Mouse (Mus musculus): ENCODE measurements at regions not wholly inside any gene's neighbourhood (a gene's known extent, or its start where the extent isn't known, plus 50 kb on each side); places are given as distances from the start of the nearest gene placed in this dataset.
"Not testable (repeated sequence)": the region's sequence is repeated elsewhere in the genome, so short reads cannot be mapped to it uniquely, and the experiment has no call there.

DNA sequence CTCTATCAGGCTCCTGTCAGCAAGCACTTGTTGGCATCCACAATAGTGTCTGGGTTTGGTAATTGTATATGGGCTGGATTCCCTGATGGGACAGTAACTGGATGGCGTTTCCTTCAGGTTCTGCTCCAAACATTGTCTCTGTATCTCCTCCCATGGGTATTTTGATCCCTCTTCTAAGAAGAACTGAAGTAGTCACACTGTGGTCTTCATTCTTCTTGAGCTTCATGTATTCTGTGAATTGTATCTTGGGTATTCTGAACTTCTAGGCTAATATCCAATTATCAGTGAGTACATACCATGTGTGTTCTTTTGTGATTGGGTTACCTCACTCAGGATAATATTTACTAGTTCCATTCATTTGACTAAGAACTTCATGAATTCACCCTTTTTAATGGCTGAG, 119.2 kb upstream of the Gm21119 start:
- not testable (repeated sequence) for DNase-seq (ENCODE audit: extremely low spot score in 1 of 2, low spot score in 1 of 2)

DNA sequence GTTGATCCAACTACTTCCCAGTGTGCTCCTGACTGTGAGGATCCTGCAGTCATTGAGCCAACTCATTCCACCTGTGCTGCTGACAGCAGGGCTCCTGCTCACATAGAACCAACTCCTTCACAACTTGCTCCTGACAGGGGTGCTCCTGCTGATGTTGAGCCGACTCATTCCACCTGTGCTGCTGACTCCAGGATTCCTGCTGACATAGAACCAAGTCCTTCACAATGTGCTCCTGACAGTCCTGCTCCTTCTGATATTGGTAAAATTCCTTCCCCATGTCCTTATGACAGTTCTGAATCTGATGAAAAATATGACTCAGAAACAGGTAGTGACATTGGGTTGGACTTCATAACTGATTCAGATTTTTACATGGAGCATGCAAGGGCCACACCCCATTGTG, 100.8 kb upstream of the Gm21119 start:
- not testable (repeated sequence) for DNase-seq (ENCODE audit: extremely low spot score in 1 of 2, low spot score in 1 of 2)

- not testable (repeated sequence) for DNase-seq (ENCODE audit: extremely low spot score in 1 of 2, low spot score in 1 of 2)
These were observed 98.3 kb upstream of the Gm21119 start for GRCm38 (mm10) chr8:20516324-20516830.

DNA sequence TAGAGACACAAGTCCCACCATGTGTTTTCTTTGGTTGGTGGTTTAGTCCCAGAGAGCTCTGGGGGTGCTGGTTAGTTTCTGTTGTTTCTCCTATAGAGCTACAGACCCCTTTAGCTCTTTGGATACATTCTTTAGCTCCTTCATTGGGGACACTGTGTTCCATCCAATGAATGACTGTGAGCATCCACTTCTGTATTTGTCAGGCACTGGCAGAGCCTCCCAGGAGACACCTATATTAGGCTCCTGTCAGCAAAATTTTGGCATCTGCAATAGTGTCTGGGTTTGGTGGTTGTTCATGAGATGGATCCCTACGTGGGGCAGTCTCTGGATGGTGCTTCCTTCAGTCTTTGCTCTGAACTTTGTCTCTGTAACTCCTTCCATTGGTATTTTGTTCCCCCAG, 97.2 kb upstream of the Gm21119 start:
- DNase-seq (ENCODE audit: extremely low spot score in 1 of 2, low spot score in 1 of 2): not testable (repeated sequence)

DNA sequence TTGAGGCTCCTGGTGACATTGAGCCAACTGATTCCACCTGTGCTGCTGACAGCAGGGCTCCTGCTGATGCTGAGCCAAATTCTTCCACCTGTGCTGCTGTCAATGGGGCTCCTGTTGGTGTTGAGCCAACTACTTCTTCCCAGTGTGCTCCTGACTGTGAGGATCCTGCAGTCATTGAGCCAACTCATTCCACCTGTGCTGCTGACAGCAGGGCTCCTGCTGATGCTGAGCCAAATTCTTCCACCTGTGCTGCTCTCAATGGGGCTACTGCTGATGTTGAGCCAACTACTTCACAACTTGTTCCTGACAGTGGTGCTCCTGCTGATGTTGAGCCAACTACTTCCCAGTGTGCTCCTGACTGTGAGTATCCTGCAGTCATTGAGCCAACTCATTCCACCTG, 90.2 kb upstream of the Gm21119 start:
- DNase-seq (ENCODE audit: extremely low spot score in 1 of 2, low spot score in 1 of 2): not testable (repeated sequence)

- DNase-seq (ENCODE audit: extremely low spot score in 1 of 2, low spot score in 1 of 2): not testable (repeated sequence)
These were observed 85.7 kb upstream of the Gm21119 start for GRCm38 (mm10) chr8:20529048-20529447.

- DNase-seq (ENCODE audit: extremely low spot score in 1 of 2, low spot score in 1 of 2): not testable (repeated sequence)
These were observed 75.7 kb upstream of the Gm21119 start for GRCm38 (mm10) chr8:20539031-20539430.

DNA sequence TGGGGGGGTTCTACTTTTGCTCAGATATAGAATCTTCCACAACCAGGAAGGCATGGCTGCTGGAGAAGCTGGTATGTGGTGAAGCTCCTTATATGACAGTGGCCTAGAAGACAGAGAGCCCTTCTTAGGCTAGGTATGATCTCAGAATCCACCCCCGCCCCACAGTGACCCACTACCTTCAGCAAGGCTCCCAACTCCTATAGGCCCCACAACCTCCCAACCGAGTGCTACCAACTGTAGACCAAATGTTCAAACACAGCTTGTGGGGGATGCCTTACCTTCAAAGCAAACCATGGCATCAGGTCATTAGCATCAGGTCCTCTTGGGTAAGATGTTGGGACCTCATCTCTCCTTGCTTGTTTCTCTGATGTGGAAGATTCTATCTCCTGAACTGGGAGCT, 70.6 kb upstream of the Gm21119 start:
- not testable (repeated sequence) for DNase-seq (ENCODE audit: extremely low spot score in 1 of 2, low spot score in 1 of 2)

- DNase-seq (ENCODE audit: extremely low spot score in 1 of 2, low spot score in 1 of 2): not testable (repeated sequence)
These were observed 69.4 kb upstream of the Gm21119 start for GRCm38 (mm10) chr8:20545347-20545746.

- not testable (repeated sequence) for DNase-seq (ENCODE audit: extremely low spot score in 1 of 2, low spot score in 1 of 2)
These were observed 68.3 kb upstream of the Gm21119 start for GRCm38 (mm10) chr8:20546401-20546800.

DNA sequence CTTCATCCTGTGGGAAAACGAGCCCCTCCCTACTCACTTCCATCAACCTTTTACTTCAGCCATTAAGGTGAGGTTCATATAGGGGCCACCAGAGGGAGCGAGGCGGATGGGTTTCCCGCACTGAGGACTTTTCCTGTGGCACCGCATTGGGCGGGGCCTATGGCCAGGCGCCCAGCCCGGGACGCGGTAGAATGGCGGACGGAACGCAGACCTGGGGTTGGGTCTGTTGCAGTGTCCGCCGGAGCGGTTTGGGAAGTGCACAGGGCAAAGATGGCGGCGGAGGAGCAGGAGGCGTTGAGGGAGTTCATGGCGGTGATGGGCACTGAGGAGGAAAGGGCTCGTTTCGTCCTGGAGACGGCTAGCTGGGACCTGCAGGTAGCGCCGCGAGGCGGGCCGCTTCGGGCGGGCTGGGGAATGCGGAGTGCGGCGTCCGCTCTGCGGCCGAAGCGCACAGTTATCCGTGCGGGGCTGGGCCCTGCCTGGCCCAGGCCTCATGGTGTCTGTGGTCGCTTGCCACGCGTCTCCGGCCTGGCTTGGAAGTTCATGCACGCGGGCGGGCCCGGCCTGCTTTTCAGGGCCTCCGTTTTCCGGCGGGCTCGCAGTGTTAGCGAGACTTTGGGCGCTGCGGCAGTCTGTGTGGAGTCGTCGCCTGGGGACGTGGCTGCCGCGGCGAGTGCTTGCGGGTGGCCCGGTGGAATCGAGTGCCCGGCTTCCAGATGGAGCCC, 64.5 kb upstream of the Gm21119 start:
- DNase-seq (ENCODE audit: extremely low spot score in 1 of 2, low spot score in 1 of 2): peak; percentile 62 to 100

DNA sequence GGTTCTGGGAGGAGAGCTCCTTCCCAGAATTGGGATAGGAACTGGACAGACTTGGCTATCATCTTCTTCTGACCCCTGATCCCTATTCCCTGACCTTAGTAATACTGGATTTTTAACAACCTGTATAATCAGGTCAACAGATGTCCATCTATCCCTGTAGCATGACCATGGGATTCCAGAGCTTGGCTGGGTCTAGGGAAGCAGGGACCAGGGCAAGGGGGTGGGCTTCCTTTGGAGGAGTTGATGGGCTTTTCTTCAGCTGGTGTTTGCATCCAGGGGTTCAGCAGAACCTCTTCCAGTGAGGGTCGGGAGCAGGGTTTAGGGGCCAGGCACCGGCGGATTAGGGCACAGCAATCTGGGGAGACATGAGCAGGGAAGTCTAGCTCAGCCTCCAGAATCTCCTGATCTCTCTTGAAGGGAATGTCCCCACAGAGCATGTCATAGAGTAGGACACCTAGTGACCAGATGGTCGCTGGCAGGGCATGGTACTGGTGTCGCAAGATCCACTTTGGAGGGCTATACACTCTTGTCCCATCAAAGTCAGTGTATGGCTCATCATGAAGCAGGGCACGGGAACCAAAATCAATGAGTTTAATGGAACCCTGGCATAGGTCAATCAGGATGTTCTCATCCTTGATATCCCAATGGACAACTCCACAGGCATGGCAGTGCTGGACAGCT, 58.1 kb upstream of the Gm21119 start:
- DNase-seq (ENCODE audit: extremely low spot score in 1 of 2, low spot score in 1 of 2): not testable (repeated sequence)

DNA sequence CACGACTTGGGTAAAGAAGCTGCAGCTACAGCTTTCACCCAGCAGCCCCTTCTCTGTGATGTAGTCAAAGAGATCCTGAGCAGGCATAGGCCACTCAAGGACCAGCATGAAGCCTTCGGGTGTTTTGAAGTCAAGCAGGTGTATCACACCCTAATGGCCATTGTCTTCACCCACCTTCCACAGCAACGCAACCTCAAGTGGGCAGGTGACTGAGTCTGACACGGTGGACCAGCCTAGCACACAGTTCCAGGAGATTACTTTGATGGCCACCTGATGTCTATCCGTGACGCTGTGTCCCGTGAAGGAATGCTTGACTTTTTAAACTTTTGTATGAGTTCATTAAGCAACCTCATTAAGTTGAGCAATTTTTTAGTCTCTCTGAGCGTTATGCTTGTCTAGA, 57.5 kb upstream of the Gm21119 start:
- not testable (repeated sequence) for DNase-seq (ENCODE audit: extremely low spot score in 1 of 2, low spot score in 1 of 2)

DNA sequence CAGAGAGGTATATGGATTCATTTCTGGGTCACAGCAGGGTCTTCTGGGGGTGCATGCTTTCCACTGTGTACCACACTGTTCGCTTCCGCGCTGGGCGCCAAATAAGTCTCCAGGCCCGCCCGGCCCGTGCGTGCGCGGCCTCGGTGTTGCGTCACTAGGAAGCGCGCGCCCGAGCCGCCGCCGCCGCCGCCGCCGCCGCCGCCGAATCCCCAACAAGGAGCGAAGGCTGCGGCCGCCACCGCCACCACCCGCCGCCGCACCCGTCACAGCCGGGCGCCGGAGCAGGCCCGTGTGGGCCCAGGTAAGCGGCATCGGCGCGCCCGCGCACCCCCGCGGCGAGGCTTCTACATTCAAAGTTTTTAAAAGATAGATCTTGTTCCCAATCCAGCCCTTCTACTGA, 57.1 kb upstream of the Gm21119 start:
- DNase-seq (ENCODE audit: extremely low spot score in 1 of 2, low spot score in 1 of 2): peak; percentile 20 to 23
